Mouse (Mus musculus): ENCODE results near the gene Adam1b. TPM values are rescaled to one million over a fixed set of nuclear protein-coding genes. Genes with fewer than 3 reads are reported as not detected.
"Not testable (repeated sequence)": the region's sequence is repeated elsewhere in the genome, so short reads cannot be mapped to it uniquely, and the experiment has no call there.

Adam1b gene
- polyA plus RNA-seq, 1 experiment from 2014 or later = not detected

DNA sequence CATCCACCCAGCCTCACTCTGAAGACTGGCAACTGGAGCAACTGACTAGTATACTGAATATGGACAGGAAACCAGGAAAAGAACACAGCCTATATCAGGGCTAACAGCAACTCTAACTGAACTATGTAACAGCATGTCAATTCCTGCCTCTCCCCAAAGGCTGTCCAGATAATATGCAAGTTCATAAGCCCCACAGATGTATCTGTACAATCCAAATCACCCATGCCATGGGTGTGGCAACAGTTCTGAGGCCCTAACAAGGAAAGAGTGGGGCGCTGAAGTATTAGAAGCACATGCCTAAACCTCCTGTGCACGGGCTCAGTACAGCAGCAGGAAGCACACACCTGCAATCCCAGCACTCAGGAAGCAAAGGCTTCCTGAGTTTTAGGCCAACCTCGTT, 31.9 kb upstream of the Adam1b start:
- Histone ChIP-seq H3K27ac (peak overlapping the region; percentile 84), H3K4me2 (peak overlapping the region; percentile 56), H3K9ac (peak overlapping the region; percentile 57), H3K36me3 (peaks cover 95% of the 10 kb centered on the region), H3K4me3 (peak overlapping the region; percentile 4), H3K9me3 (replicated peaks) (no peaks in the 10 kb centered on the region), H3K4me1 (peaks cover 44% of the 10 kb centered on the region), H3K27me3 (replicated peaks) (no peaks in the 10 kb centered on the region)
- peak; percentile 93 for ATAC-seq
- WGBS (ENCODE audit: insufficient replicate concordance) = 29% methylated on average over 3 of the region's 3 CpGs

DNA sequence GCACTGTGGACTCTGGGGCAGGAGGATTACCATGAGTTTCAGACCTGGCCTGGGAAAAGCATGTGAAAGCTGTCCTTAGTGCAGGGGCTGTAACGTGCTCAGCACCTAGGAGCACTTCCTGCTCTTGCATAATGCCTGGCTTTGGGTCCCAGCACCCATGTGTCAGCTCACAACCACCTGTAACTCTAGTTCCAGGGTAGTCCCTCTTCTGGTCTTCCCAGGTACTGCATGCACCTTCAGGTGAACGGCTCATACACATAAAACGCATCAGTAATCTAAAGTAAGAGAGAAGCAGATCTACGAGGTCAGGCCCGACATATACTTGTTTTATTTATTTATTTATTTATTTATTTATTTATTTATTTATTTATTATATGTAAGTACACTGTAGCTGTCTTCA, 31.3 kb upstream of the Adam1b start:
- Histone ChIP-seq H3K27me3 (replicated peaks) (no peaks in the 10 kb centered on the region), H3K4me1 (peaks cover 43% of the 10 kb centered on the region), H3K9me3 (replicated peaks) (no peaks in the 10 kb centered on the region), H3K4me3 (no peak overlapping the region), H3K27ac (peak overlapping the region; percentile 84), H3K9ac (no peak overlapping the region), H3K36me3 (peaks cover 98% of the 10 kb centered on the region), H3K4me2 (no peak overlapping the region)
- WGBS (ENCODE audit: insufficient replicate concordance) = 81% methylated on average over 5 of the region's 5 CpGs
- no peak for ATAC-seq

DNA sequence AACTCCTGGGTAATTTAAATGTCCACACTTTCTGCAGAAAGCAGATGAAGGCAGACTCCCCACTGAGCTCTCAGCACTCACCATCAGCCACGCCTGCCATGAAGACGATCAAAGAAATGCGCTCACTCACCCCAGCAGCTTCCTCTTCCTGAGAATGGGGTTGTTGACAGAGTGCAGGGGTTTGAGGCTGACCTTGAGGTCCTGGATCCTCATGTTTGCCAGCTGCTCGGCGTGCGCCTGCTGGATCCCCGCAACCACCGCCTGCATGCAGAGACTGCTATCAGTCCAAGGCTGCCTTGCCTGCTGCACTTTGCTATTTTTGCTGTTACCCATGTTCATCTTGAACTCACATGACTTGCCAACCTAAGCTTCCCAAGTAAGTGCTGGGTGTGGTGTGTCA, 23.7 kb upstream of the Adam1b start:
- Histone ChIP-seq H3K27ac (no peak overlapping the region), H3K4me3 (no peak overlapping the region), H3K9ac (no peak overlapping the region), H3K4me1 (no peaks in the 10 kb centered on the region), H3K27me3 (replicated peaks) (no peaks in the 10 kb centered on the region), H3K36me3 (peaks cover 88% of the 10 kb centered on the region), H3K9me3 (replicated peaks) (no peaks in the 10 kb centered on the region), H3K4me2 (no peak overlapping the region)
- 86% methylated on average over 8 of the region's 8 CpGs for WGBS (ENCODE audit: insufficient replicate concordance)
- ATAC-seq = no peak

DNA sequence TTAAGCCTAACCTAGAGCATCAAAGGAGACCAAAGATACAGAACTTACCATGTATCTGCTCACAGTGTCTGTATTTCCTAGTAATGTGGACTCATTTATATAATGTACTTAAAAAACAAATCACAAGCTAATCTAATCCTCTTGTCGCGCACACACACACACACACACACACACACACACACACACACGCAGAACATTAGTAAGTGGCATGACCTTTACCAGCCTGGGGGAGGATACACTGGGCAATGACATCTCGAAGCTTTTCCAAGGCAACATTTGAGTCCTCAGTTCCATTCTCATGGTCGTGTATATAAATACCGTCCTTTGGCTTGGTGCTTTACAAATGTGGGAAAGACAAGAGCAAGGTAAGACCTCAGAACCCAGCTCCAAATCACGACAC, 23.3 kb upstream of the Adam1b start:
- no peaks in the 10 kb centered on the region for H3K4me1 ChIP-seq
- WGBS (ENCODE audit: insufficient replicate concordance) = 90% methylated on average over 7 of the region's 7 CpGs
- H3K9me3 ChIP-seq (replicated peaks) = no peaks in the 10 kb centered on the region
- no peak for ATAC-seq
- no peak overlapping the region for H3K27ac ChIP-seq
- H3K9ac ChIP-seq = no peak overlapping the region
- no peaks in the 10 kb centered on the region for H3K27me3 ChIP-seq (replicated peaks)
- peaks cover 88% of the 10 kb centered on the region for H3K36me3 ChIP-seq
- no peak overlapping the region for H3K4me3 ChIP-seq
- H3K4me2 ChIP-seq = no peak overlapping the region

DNA sequence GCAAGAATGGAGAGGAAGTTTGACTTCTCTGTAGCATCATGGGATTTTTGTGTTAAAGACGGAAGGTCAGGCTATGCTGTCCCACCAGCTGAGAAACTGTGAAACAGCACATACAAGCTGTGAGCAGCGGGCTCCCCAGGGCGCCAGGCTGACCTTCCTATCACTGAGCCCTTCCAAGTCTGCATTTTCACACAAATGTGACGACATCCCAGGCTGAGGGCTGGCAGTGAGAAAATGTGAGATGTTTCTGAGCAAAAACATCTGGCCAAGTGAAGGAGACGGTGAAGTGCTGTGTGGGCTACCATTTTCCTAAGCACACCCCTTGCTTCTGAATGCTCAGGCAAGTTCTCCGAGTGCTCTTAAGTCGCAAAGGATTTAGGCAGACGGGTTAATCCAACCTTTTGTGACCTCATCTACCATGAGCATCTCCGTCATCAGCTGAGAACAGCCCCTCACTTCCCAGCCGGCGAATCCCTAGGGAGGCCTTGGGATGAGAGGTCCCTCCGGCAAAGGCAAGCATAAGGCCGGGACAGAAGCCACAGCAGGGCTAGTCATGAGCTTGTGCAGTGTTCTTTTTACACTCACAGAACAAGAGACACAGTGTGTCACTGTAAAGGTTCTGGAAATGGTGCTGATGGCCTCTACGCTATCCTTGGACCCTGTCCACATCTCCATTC, 22.7 kb upstream of the Adam1b start:
- Histone ChIP-seq H3K9ac (no peak overlapping the region), H3K27me3 (replicated peaks) (no peaks in the 10 kb centered on the region), H3K4me2 (no peak overlapping the region), H3K36me3 (peaks cover 88% of the 10 kb centered on the region), H3K4me3 (no peak overlapping the region), H3K9me3 (replicated peaks) (no peaks in the 10 kb centered on the region), H3K4me1 (no peaks in the 10 kb centered on the region), H3K27ac (no peak overlapping the region)
- WGBS (ENCODE audit: insufficient replicate concordance) = 90% methylated on average over 14 of the region's 14 CpGs
- no peak for ATAC-seq

DNA sequence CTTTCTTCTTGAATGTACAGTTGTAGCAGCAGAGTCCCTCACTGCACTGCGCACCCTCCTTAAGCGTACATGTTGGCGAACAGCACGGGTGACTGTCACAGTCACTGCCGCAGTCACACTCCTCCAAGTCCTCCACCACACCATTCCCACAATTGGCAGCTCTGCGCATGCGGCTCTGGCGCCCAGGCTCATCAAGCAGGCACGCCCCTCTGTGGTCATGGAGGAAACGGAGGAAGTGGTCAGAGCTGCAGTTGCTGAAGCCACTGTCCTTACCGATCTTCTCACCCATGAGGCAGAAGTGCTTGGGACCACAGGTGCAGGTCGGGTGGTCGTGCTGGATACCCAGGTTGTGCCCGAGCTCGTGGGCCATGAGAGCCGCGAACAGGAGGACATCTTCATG, 16.5 kb upstream of the Adam1b start:
- WGBS (ENCODE audit: insufficient replicate concordance) = 39% methylated on average over 12 of the region's 17 CpGs
- H3K4me3 ChIP-seq; ATAC-seq; H3K27ac ChIP-seq; H3K9ac ChIP-seq; H3K27me3 ChIP-seq (replicated peaks); H3K4me2 ChIP-seq; H3K9me3 ChIP-seq (replicated peaks); H3K4me1 ChIP-seq: not testable (repeated sequence)
- H3K36me3 ChIP-seq = peaks cover 50% of the 10 kb centered on the region

DNA sequence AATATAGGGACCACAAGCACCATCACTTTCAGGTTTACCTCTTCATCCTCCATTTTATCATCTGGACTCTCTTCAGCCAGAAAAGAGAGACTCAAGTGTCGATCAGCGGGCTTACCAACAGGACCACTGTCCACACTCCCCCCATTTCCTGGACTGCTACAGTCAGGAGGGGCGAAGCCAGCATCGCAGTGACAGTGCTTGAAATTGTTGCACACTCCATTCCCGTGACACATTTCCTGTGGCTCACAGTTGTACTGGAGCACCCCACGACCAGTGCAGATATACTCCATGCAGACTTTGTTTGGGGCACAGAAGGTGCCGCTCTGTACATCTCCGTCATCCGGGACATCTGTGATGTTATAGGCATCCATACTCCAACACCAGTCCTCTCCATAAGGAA, 15.7 kb upstream of the Adam1b start:
- Histone ChIP-seq H3K4me3 (no peak overlapping the region), H3K27me3 (replicated peaks) (no peaks in the 10 kb centered on the region), H3K9me3 (replicated peaks) (no peaks in the 10 kb centered on the region), H3K4me2 (no peak overlapping the region), H3K4me1 (no peaks in the 10 kb centered on the region), H3K27ac (no peak overlapping the region), H3K9ac (no peak overlapping the region), H3K36me3 (peaks cover 42% of the 10 kb centered on the region)
- ATAC-seq = no peak
- 73% methylated on average over 9 of the region's 9 CpGs for WGBS (ENCODE audit: insufficient replicate concordance)

DNA sequence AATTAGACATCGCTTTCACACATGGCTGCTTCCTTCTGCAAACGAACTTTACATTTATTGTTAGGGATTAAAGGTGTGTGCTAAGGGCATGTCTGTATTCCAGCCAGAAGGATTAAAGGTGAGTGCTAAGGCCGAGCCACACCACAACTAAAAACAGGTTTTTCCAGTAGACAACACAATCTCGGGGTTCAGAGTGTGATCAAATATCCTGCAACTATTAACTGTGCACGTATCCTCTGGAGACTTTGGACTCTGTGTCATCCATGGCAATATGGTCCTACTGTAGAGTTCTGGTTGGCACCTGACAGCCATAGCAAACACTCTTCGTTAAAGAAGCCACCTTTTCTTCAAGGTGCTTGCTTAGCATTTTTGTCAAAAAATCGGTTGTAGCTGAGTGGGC, 6.8 kb upstream of the Adam1b start:
- Histone ChIP-seq H3K4me1 (no peaks in the 10 kb centered on the region), H3K9me3 (replicated peaks) (no peaks in the 10 kb centered on the region), H3K9ac (no peak overlapping the region), H3K27me3 (replicated peaks) (0 out of 2 replicates have a peak, but pooled peaks cover 3% of the 10 kb centered on the region), H3K4me2 (no peak overlapping the region), H3K27ac (no peak overlapping the region), H3K36me3 (no peaks in the 10 kb centered on the region), H3K4me3 (no peak overlapping the region)
- 68% methylated on average over 7 of the region's 7 CpGs for whole genome bisulfite sequencing (ENCODE audit: insufficient replicate concordance)
- no peak for ATAC-seq

DNA sequence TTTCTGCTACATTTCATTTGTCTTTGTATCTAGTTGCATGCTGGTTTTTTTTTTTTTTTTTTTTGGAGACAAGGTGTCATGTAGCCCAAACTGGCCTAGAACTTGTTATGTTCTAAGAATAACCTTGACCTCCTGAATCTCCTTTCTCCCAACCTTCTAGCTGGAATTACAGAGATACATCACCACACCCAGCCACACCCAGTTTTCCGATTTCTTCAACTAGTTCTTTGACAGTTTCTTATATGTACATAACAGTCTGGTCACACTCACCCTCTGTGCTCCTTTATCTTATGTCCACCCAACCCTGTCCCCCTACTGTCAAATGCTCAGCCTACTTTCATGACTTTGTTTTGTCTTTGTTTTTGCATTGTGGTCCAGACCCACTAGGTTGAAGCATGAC, 3.6 kb upstream of the Adam1b start:
- Histone ChIP-seq H3K4me2 (no peak overlapping the region), H3K27ac (no peak overlapping the region), H3K27me3 (replicated peaks) (0 out of 2 replicates have a peak, but pooled peaks cover 3% of the 10 kb centered on the region), H3K36me3 (no peaks in the 10 kb centered on the region), H3K4me3 (no peak overlapping the region), H3K9ac (no peak overlapping the region), H3K4me1 (no peaks in the 10 kb centered on the region), H3K9me3 (replicated peaks) (no peaks in the 10 kb centered on the region)
- no peak for ATAC-seq
- WGBS (ENCODE audit: insufficient replicate concordance) = 38% methylated on average over 1 of the region's 1 CpGs

DNA sequence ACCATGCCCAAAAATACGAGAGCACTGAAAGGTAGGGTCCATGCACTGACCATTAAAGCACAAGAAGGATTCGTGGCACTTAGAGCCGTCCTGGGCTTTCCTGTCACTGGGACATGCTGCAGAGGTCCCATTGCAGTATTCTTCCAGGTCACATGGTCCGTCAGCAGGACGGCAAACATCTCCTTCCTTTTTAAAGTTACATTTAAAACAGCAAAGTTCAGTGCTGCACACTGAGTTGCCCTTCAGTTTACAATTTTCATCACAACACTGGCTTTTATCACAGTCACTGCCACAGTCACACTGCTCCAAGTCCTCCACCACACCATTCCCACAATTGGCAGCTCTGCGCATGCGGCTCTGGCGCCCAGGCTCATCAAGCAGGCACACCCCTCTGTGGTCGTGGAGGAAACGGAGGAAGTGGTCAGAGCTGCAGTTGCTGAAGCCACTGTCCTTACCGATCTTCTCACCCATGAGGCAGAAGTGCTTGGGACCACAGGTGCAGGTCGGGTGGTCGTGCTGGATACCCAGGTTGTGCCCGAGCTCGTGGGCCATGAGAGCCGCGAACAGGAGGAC, 1.7 kb downstream of the Adam1b start:
- not testable (repeated sequence) for H3K27ac ChIP-seq; H3K4me3 ChIP-seq; H3K27me3 ChIP-seq (replicated peaks); H3K9ac ChIP-seq; H3K36me3 ChIP-seq; H3K9me3 ChIP-seq (replicated peaks)
- 25% methylated on average over 10 of the region's 17 CpGs for WGBS (ENCODE audit: insufficient replicate concordance)
- Histone ChIP-seq H3K4me2 (peak overlapping the region; percentile 41), H3K4me1 (peaks cover 14% of the 10 kb centered on the region)
- ATAC-seq = peak; percentile 47; the same call in 1 of the 2 replicates

DNA sequence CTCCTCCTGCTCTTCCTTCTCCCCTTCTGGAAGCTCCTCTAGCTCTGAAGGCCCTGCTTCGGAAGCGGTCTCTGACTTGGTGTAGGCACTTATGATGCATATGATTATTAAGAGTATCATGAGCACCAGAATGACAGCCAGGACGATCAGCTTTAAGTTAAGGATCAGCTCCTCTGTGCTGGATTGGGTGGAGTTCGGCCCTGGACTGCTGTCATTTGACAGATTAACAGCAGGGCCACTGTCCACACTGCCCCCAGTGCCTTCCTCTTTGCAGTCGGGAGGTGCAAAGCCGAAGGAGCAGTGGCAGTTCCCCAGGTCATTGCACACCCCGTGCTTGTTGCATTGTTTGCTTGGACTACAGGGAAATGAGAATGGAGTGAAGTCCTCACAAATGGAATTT, 2.5 kb downstream of the Adam1b start:
- H3K9ac ChIP-seq = no peak overlapping the region
- no peaks in the 10 kb centered on the region for H3K36me3 ChIP-seq
- H3K27ac ChIP-seq = no peak overlapping the region
- H3K27me3 ChIP-seq (replicated peaks) = peaks cover 4% of the 10 kb centered on the region; the same call in 1 of the 2 replicates
- H3K9me3 ChIP-seq (replicated peaks) = no peaks in the 10 kb centered on the region
- ATAC-seq = 0 out of 2 replicates have a peak, but pooled peaks have one; percentile 30
- 25% methylated on average over 7 of the region's 7 CpGs for WGBS (ENCODE audit: insufficient replicate concordance)
- peaks cover 14% of the 10 kb centered on the region for H3K4me1 ChIP-seq
- H3K4me3 ChIP-seq = no peak overlapping the region
- peak overlapping the region; percentile 41 for H3K4me2 ChIP-seq

DNA sequence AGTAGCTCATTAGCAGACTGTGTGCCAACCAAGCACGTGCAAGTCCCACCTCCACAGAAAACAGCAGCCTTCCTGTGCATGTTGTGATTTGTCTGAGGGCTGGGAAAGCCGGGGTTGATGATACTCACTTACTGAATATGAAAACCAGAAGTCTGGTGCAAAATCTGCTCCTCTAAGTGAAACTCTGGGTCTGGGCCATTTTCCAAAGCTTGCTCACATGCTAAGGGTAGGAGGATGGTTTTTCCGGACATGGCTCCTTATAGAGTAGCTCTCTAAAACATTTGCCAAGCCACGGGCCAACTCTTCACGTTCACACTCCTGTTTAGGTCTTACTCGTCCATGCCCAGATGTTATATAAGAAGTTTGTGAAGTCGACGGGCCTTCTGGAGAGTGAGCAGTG, 9.9 kb downstream of the Adam1b start:
- H3K4me2 ChIP-seq = no peak overlapping the region
- H3K4me1 ChIP-seq = no peaks in the 10 kb centered on the region
- WGBS (ENCODE audit: insufficient replicate concordance) = 62% methylated on average over 8 of the region's 8 CpGs
- no peak overlapping the region for H3K27ac ChIP-seq
- H3K4me3 ChIP-seq = no peak overlapping the region
- no peaks in the 10 kb centered on the region for H3K36me3 ChIP-seq
- no peak for ATAC-seq
- H3K27me3 ChIP-seq (replicated peaks) = peaks cover 7% of the 10 kb centered on the region; the same call in 1 of the 2 replicates
- no peak overlapping the region for H3K9ac ChIP-seq
- H3K9me3 ChIP-seq (replicated peaks) = no peaks in the 10 kb centered on the region
